Mouse (Mus musculus) spleen, adult 2 months (tissue): Measurements from ENCODE around the gene Olfr71. TPM values are rescaled to one million over a fixed set of nuclear protein-coding genes. Genes with fewer than 3 reads are reported as not detected.

Experiments used
- DNase-seq, 2 experiments: peaks; one replicate each; pipeline versions ENCODE4 v3.0.0 to v3.0.0-alpha.2; 2012 to 2021; ENCODE audit warnings: low spot score in 2 of 2, low read depth in 1 of 2
- H3K27ac ChIP-seq: fragments of 200-500 bp; 2 replicates; pipeline ENCODE4 v1.5.1; 2012; ENCODE audit warnings: low read length, inconsistent platforms; ENCODE audit not compliant: insufficient read depth
- H3K27me3 ChIP-seq: fragments of 200-500 bp; 2 replicates; pipeline ENCODE4 v1.6.1; 2012; ENCODE audit warnings: mild to moderate bottlenecking, moderate library complexity, low read length, inconsistent platforms; ENCODE audit not compliant: control insufficient read depth, insufficient read depth
- H3K36me3 ChIP-seq: fragments of 200-500 bp; 2 replicates; pipeline ENCODE4 v1.6.1; 2012; ENCODE audit warnings: mild to moderate bottlenecking, low read length, inconsistent platforms; ENCODE audit not compliant: control insufficient read depth, insufficient read depth
- H3K4me1 ChIP-seq: fragments of 200-500 bp; 2 replicates; pipeline ENCODE4 v1.6.1; 2011; ENCODE audit warnings: inconsistent platforms; ENCODE audit not compliant: control insufficient read depth, insufficient read depth, insufficient read length
- H3K4me3 ChIP-seq: fragments of 200-500 bp; 2 replicates; pipeline ENCODE4 v1.5.1; 2011; ENCODE audit warnings: mild to moderate bottlenecking, inconsistent platforms; ENCODE audit not compliant: insufficient read depth, insufficient read length; ENCODE audit errors: extremely low read depth
- CTCF ChIP-seq: fragments of 200-500 bp; IDR thresholded peaks from 2 replicates; pipeline ENCODE4 v1.5.1; 2011; ENCODE audit warnings: mild to moderate bottlenecking, inconsistent platforms; ENCODE audit not compliant: insufficient read depth, insufficient read length, insufficient replicate concordance; ENCODE audit errors: extremely low read depth
- POLR2A ChIP-seq: fragments of 200-500 bp; IDR thresholded peaks from 2 replicates; pipeline ENCODE4 v1.6.1; 2011; ENCODE audit warnings: low read depth, low read length, inconsistent platforms
- WGBS: fragments of 180-500 bp; shearing (Covaris S2); methylation state at CpG from one replicate; pipeline ENCODE4 v1.1.7; 2018; 5-methylcytosine and 5-hydroxymethylcytosine counted together
- polyA plus RNA-seq: library from polyadenylated mRNA; depleted of rRNA; stranded (reverse); fragments of >200 nt; gene quantifications from 2 replicates; pipeline ENCODE4 v1.2.3, GENCODE M21; 2012; rRNA removed

The Olfr71 gene
- polyA plus RNA-seq, result not detected in 2 replicates

- Histone ChIP-seq H3K4me3 (no peak within 1 kb of the TSS), H3K27me3 (no peaks in the 10 kb centered on the region), H3K4me1 (no peaks in the 10 kb centered on the region), H3K36me3 (no peaks in the 10 kb centered on the region), H3K27ac (no peak within 1 kb of the TSS)
- TF ChIP-seq POLR2A (no peak), CTCF (no peak)
- 57% methylated on average over 6 of the region's 6 CpGs for WGBS
- DNase-seq, result no peak
These were observed at the start of gene Olfr71 for GRCm38 (mm10) chr4:43709869-43710268. Gene Olfr71, minus strand, starts transcription at chr4:43710255.

- Histone ChIP-seq H3K4me3 (no peak overlapping the region), H3K27ac (no peak overlapping the region), H3K36me3 (no peaks in the 10 kb centered on the region), H3K4me1 (no peaks in the 10 kb centered on the region), H3K27me3 (no peaks in the 10 kb centered on the region)
- 32% methylated on average over 6 of the region's 6 CpGs for WGBS
- TF ChIP-seq POLR2A (no peak), CTCF (no peak)
- DNase-seq, result no peak
These were observed 47.2 kb upstream of the Olfr71 start for GRCm38 (mm10) chr4:43757213-43757612.

- DNase-seq, result no peak
- Histone ChIP-seq H3K4me1 (no peaks in the 10 kb centered on the region; the same call in 1 of the 2 replicates), H3K27ac (no peak overlapping the region), H3K36me3 (no peaks in the 10 kb centered on the region), H3K27me3 (no peaks in the 10 kb centered on the region), H3K4me3 (no peak overlapping the region)
- TF ChIP-seq CTCF (no peak), POLR2A (no peak)
- 17% methylated on average over 6 of the region's 6 CpGs for WGBS
These were observed 35.1 kb upstream of the Olfr71 start for GRCm38 (mm10) chr4:43745187-43745586.

GRCm38 (mm10) chr4:43743099-43743498 lies 33.0 kb upstream of the Olfr71 start:
- WGBS, result 78% methylated on average over 1 of the region's 1 CpGs
- TF ChIP-seq POLR2A (no peak), CTCF (no peak)

GRCm38 (mm10) chr4:43742637-43743036 lies 32.6 kb upstream of the Olfr71 start:
- Histone ChIP-seq H3K27ac (no peak overlapping the region), H3K27me3 (no peaks in the 10 kb centered on the region), H3K4me1 (no peaks in the 10 kb centered on the region; the same call in 1 of the 2 replicates), H3K36me3 (no peaks in the 10 kb centered on the region), H3K4me3 (no peak overlapping the region)
- TF ChIP-seq CTCF (no peak), POLR2A (no peak)
- WGBS, result 86% methylated on average over 4 of the region's 4 CpGs
- DNase-seq, result no peak

More at GRCm38 (mm10) chr4:43743099-43743498, 33.0 kb upstream of the Olfr71 start:
- no peaks in the 10 kb centered on the region for H3K27me3 ChIP-seq
- no peak overlapping the region for H3K4me3 ChIP-seq
- H3K36me3 ChIP-seq, result no peaks in the 10 kb centered on the region
- H3K27ac ChIP-seq, result no peak overlapping the region
- H3K4me1 ChIP-seq, result no peaks in the 10 kb centered on the region; the same call in 1 of the 2 replicates
- no peak for DNase-seq

- no peaks in the 10 kb centered on the region; the same call in 1 of the 2 replicates for H3K4me1 ChIP-seq
- no peak overlapping the region for H3K4me3 ChIP-seq
- no peak overlapping the region for H3K27ac ChIP-seq
- no peak for DNase-seq
- H3K27me3 ChIP-seq, result no peaks in the 10 kb centered on the region
- TF ChIP-seq CTCF, result no peak
- WGBS, result 60% methylated on average over 5 of the region's 5 CpGs
- H3K36me3 ChIP-seq, result no peaks in the 10 kb centered on the region
These were observed 31.5 kb upstream of the Olfr71 start for GRCm38 (mm10) chr4:43741526-43741925.

- no peaks in the 10 kb centered on the region; the same call in 1 of the 2 replicates for H3K4me1 ChIP-seq
- H3K4me3 ChIP-seq, result no peak overlapping the region
- DNase-seq, result no peak
- H3K36me3 ChIP-seq, result no peaks in the 10 kb centered on the region
- H3K27ac ChIP-seq, result no peak overlapping the region
- 85% methylated on average over 8 of the region's 8 CpGs for WGBS
- TF ChIP-seq POLR2A (no peak), CTCF (no peak)
- no peaks in the 10 kb centered on the region for H3K27me3 ChIP-seq
These were observed 29.1 kb upstream of the Olfr71 start for GRCm38 (mm10) chr4:43738989-43739674.
